Mouse (Mus musculus) CD4-positive, CD25-positive, alpha-beta regulatory T cell, adult 9 weeks (primary cell): ENCODE data around the gene Car9. TPM values are rescaled to one million over a fixed set of nuclear protein-coding genes. Genes with fewer than 3 reads are reported as not detected.

Source experiments
- polyA plus RNA-seq: library from polyadenylated mRNA; unstranded; fragments of 100-300 nt; shearing (Covaris generic); gene quantifications from one replicate; pipeline ENCODE4 v1.2.1, GENCODE M21; 2017

The Car9 gene
- 1.0 TPM for polyA plus RNA-seq

DNA sequence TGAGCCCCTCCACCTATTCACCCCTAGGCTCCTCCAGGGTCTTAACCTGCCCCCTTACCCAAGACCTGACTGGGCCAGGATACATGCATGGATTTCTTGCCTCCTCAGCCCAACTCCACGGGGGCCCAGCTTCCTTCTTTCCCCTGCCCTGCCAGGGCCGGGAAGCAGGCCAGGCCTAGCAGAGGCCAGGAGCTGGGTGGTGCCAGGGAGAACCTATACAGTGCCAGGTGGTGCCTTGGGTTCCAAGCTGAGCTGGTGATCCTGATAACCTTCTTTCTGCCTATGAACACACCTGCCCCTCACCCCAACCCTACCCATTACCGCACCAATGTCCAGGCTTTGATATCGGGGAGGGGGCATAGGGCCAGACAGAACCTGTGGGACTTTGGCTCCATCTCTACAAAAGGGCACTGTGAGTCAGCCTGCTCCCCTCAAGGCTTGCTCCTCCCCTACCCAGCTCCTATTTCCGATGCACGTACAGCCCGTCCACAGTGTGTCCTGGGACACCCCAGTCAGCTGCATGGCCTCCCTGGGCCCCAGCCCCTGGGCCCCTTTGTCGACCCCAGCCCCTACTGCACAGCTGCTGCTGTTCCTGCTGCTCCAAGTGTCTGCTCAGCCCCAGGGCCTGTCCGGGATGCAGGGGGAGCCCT lies at the start of gene Car9:
Gene Car9 (plus strand): TSS at position 431 of the 650 bp plus-strand sequence.

DNA sequence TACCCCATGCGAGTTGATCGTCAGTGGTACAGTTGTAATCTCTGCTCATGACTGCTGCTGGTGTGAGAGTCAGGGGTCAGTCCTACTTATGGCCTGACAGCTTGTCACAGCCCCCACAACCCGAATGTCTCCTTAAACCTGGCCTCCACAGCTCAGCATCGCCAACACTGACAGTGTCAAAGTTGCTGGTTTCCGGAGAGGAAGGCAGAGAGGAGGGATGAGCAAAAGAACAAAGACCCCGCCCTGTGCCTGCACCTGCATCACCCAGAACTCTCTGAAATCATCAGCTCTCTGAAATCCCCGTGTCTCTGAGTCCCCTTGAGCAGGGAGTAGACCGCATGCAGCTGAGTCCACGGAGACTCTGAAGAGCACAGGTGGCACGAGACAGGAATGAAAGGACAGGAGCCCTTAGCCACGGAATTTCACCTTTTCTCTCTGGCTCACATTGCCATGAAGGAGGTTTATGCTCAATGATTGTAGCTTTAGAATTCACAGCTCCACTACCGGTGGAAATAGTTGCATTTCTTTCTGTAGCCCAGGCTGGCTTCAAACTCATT lies 23.2 kb upstream of the Car9 start, which contains the start of gene Sit1:
Gene Sit1 (minus strand): TSS at position 200 of the 557 bp plus-strand sequence.

DNA sequence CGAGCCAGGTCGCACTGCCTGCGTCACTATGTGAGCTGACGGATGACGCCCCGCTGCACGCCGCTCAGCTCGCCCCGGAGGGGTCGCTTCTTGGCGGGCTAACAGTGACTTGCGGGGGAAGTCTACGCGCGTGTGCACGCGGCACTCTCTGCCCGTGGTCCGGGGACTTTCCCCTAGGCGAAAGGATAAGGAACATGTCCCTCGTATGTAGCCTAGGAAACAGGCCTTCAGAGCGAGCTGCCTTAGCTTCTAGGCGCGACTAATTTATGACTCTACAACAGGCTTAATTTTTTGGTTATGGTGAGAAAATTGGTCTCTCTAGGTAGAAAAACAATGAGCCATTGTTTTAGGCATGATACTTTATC lies 14.0 kb upstream of the Car9 start, which contains the start of gene Ccdc107:
Gene Ccdc107 (plus strand): TSS at position 80 of the 365 bp plus-strand sequence.

DNA sequence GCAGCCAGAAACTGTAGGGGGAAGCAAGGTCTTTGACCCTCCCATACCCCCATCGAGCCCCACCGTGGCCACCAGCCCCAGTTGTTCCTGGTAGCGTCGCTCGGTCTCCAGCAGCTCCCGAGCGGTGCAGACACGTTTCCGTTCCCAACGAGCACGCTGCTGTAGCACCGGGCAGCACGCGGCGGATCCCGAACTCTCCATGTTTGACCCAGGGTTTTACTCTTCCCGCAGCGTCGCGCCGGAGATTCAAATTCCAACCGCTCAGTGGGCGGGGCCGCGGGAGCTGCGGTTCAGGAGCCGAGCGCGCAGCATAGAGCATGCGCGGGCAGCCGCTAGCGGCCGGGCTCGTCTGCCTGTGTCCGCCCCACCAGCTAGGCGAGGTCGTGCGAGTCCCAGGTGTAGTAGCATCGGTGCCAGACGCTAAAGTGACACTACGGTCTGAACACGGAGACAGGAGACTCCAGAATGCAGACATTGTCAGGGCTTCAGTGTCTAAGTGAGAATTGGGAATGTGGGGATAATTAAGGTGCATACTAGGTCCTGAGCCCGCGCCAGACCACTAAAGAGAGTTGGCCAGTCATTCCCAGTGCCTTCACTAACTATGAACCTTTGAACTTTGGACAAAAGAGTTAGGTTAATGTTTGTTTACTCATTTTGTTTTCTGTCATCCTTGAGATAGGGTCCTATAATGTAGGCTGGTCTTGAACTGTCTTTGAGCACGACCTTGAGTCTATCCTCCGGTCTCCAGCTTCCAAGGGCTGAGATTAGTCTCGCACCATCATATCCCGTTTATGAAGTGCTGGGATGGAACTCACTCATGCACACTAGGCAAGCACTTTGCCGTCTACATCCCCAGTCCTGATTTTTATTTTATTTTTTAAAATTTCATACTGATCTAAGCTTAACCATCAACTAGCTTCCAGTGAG lies 7.1 kb upstream of the Car9 start, which contains the start of gene Arhgef39:
Gene Arhgef39 (minus strand): TSS at position 289 of the 927 bp plus-strand sequence.

GRCm38 (mm10) chr4:43561997-43562768 lies 55.4 kb downstream of the Car9 start, which contains the start of the genes Creb3 and Tln1:
Creb3 (plus strand) TSS chr4:43562332.
Tln1 (minus strand) TSS chr4:43562691.

Other genes with a start within 250 kb of the Car9 start
- not detected for gene Atp8b5, start 239.8 kb upstream of the Car9 start, polyA plus RNA-seq
- not detected for gene Rusc2, start 125.0 kb upstream of the Car9 start, polyA plus RNA-seq
- gene Fam166b, start 77.8 kb upstream of the Car9 start, polyA plus RNA-seq = not detected
- gene Tesk1, start 65.0 kb upstream of the Car9 start, polyA plus RNA-seq = 0.91 TPM
- gene Cd72, start 52.3 kb upstream of the Car9 start, polyA plus RNA-seq = 65.7 TPM
- 209 TPM for gene Sit1, start 23.2 kb upstream of the Car9 start, polyA plus RNA-seq
- 87.3 TPM for gene Ccdc107, start 14.1 kb upstream of the Car9 start, polyA plus RNA-seq
- 5.8 TPM for gene Arhgef39, start 7.3 kb upstream of the Car9 start, polyA plus RNA-seq
- gene Tpm2, start 16.8 kb downstream of the Car9 start, polyA plus RNA-seq = not detected
- gene Creb3, start 55.4 kb downstream of the Car9 start, polyA plus RNA-seq = 99.6 TPM
- 315 TPM for gene Tln1, start 55.7 kb downstream of the Car9 start, polyA plus RNA-seq
- gene Rgp1, start 71.7 kb downstream of the Car9 start, polyA plus RNA-seq = 32.3 TPM
- gene Gba2, start 71.9 kb downstream of the Car9 start, polyA plus RNA-seq = 20.9 TPM
- 3.6 TPM for gene Msmp, start 77.5 kb downstream of the Car9 start, polyA plus RNA-seq
- gene Npr2, start 125.0 kb downstream of the Car9 start, polyA plus RNA-seq = not detected
- 0.32 TPM for gene Spag8, start 146.6 kb downstream of the Car9 start, polyA plus RNA-seq
- gene Hint2, start 149.5 kb downstream of the Car9 start, polyA plus RNA-seq = 79.5 TPM
- gene Tmem8b, start 162.0 kb downstream of the Car9 start, polyA plus RNA-seq = 0.99 TPM
- gene Fam221b, start 162.2 kb downstream of the Car9 start, polyA plus RNA-seq = 1.7 TPM
- not detected for gene Olfr70, start 193.8 kb downstream of the Car9 start, polyA plus RNA-seq
- not detected for gene Olfr71, start 203.3 kb downstream of the Car9 start, polyA plus RNA-seq
- gene Hrct1, start 220.2 kb downstream of the Car9 start, polyA plus RNA-seq = not detected
- gene Spaar, start 223.1 kb downstream of the Car9 start, polyA plus RNA-seq = not detected